Mouse (Mus musculus) embryonic facial prominence, embryonic 15.5 days (tissue): ENCODE measurements around the gene Slc4a8. TPM values are rescaled to one million over a fixed set of nuclear protein-coding genes. Genes with fewer than 3 reads are reported as not detected.
"Not testable (repeated sequence)": the region's sequence is repeated elsewhere in the genome, so short reads cannot be mapped to it uniquely, and the experiment has no call there.

Experiments used
- ATAC-seq: fragments of 200-750 bp; cut with Nextera tagmentation; 2 replicates; pipeline ENCODE4 v1.8.0; 2017; ENCODE audit warnings: low read depth, moderate TSS enrichment; ENCODE audit not compliant: insufficient number of reproducible peaks, low FRiP score, low TSS enrichment
- H3K27ac ChIP-seq: fragments of 300-500 bp; sonication (generic); replicated peaks from 2 replicates; pipeline ENCODE4 v1.5.1; 2015; ENCODE audit warnings: mild to moderate bottlenecking, inconsistent platforms
- H3K27me3 ChIP-seq: fragments of 300-500 bp; sonication (generic); 2 replicates; pipeline ENCODE4 v1.6.1; 2015; ENCODE audit warnings: inconsistent platforms
- H3K36me3 ChIP-seq: fragments of 300-500 bp; sonication (generic); 2 replicates; pipeline ENCODE4 v1.6.1; 2015; ENCODE audit warnings: mild to moderate bottlenecking, inconsistent platforms
- H3K4me1 ChIP-seq: fragments of 300-500 bp; sonication (generic); 2 replicates; pipeline ENCODE4 v1.6.1; 2015; ENCODE audit warnings: inconsistent platforms
- H3K4me2 ChIP-seq: fragments of 300-500 bp; sonication (generic); replicated peaks from 2 replicates; pipeline ENCODE4 v1.6.1; 2015; ENCODE audit warnings: mild to moderate bottlenecking, inconsistent platforms
- H3K4me3 ChIP-seq: fragments of 300-500 bp; sonication (generic); replicated peaks from 2 replicates; pipeline ENCODE4 v1.5.1; 2015; ENCODE audit warnings: mild to moderate bottlenecking, inconsistent platforms
- H3K9ac ChIP-seq: fragments of 300-500 bp; sonication (generic); 2 replicates; pipeline ENCODE4 v1.6.1; 2015; ENCODE audit warnings: inconsistent platforms
- H3K9me3 ChIP-seq: fragments of 300-500 bp; sonication (generic); replicated peaks from 2 replicates; pipeline ENCODE4 v1.6.1; 2016; ENCODE audit warnings: inconsistent platforms
- WGBS: fragments of 180-500 bp; shearing (Covaris S2); methylation state at CpG from one replicate; pipeline ENCODE4 v1.1.7; 2015; 5-methylcytosine and 5-hydroxymethylcytosine counted together
- polyA plus RNA-seq: library from polyadenylated mRNA; unstranded; fragments of >200 nt; fragmentation: Nextera tagmentation; extraction: Ambion mirVana; gene quantifications from 2 replicates; pipeline ENCODE4 v1.2.1, GENCODE M21; 2015

Slc4a8 gene
- polyA plus RNA-seq, 1 experiment from 2014 or later: 4.8 TPM

DNA sequence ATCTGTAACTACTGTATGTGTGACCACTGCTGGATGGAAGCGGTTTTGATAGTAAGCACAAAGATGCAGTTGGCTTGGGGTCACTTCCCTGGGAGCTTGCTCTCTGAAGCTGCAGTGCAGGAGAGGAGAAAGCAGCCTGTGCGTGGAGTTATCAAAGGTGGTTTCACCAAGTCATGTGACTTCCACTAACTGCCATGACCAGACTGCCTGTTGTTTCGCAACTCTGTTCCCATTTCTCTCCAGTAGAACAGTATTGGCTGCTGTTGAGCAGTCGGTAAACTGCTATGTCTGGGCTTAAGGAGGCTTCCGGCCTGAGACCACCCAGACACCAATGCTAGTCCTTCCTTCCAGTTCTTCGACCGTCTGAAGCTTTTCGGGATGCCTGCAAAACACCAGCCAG lies 48.7 kb downstream of the Slc4a8 start:
- no peaks in the 10 kb centered on the region; the same call in 1 of the 2 replicates for H3K27me3 ChIP-seq
- 82% methylated on average over 8 of the region's 8 CpGs for WGBS
- H3K36me3 ChIP-seq: no peaks in the 10 kb centered on the region
- H3K9me3 ChIP-seq: no peaks in the 10 kb centered on the region
- no peak overlapping the region for H3K27ac ChIP-seq
- peaks cover 19% of the 10 kb centered on the region for H3K4me1 ChIP-seq
- no peak overlapping the region for H3K4me2 ChIP-seq
- no peak overlapping the region for H3K9ac ChIP-seq
- no peak overlapping the region for H3K4me3 ChIP-seq
- no peak for ATAC-seq

DNA sequence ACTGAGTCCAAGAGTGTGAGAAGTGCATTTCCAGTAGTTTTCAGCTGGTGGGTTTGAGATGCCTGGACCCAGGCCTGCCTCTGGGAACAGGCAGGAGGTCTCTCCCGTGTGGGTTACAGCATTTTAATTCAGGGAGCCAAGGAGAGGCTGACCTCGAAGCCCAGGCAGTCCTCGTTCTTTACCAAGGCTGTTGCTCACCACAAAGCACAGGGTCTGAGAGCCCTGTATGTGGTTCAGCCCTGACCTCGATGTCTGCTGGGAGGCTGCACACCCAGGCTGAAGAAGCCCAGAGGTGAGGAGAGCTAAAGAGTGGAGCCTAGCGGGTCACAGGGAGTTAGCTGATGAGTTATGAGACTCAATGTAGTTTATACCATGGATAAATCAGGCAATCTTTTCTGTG lies 52.0 kb downstream of the Slc4a8 start:
- H3K27me3 ChIP-seq: no peaks in the 10 kb centered on the region; the same call in 1 of the 2 replicates
- no peak for ATAC-seq
- H3K36me3 ChIP-seq: no peaks in the 10 kb centered on the region
- no peak overlapping the region for H3K9ac ChIP-seq
- H3K4me3 ChIP-seq: no peak overlapping the region
- WGBS: 67% methylated on average over 5 of the region's 5 CpGs
- no peaks in the 10 kb centered on the region for H3K9me3 ChIP-seq
- no peak overlapping the region for H3K27ac ChIP-seq
- peaks cover 30% of the 10 kb centered on the region for H3K4me1 ChIP-seq
- H3K4me2 ChIP-seq: no peak overlapping the region

DNA sequence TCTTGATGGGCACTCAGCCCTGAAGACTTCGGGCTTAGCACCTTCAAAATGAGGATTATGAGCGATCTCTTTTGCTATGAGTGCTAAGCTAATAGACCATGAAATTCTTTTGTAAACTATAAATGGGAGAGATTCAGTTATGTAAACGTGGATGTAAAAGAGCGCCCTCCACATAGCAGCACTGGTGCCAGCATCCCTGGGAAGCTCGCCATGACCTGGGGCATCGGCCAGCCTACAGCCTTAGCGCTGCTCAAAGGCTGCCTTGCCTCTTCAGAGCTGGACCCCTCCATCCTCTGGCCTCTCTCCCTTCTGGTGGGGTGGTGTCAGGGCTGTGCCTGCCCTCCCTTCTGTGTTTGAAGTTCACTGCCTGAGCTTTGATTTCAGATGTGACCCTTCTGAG lies 52.5 kb downstream of the Slc4a8 start:
- Histone ChIP-seq H3K9ac (no peak overlapping the region), H3K4me1 (peaks cover 30% of the 10 kb centered on the region), H3K4me2 (no peak overlapping the region), H3K4me3 (no peak overlapping the region), H3K9me3 (no peaks in the 10 kb centered on the region), H3K27ac (no peak overlapping the region), H3K36me3 (no peaks in the 10 kb centered on the region), H3K27me3 (no peaks in the 10 kb centered on the region; the same call in 1 of the 2 replicates)
- WGBS: 44% methylated on average over 7 of the region's 7 CpGs
- no peak for ATAC-seq

DNA sequence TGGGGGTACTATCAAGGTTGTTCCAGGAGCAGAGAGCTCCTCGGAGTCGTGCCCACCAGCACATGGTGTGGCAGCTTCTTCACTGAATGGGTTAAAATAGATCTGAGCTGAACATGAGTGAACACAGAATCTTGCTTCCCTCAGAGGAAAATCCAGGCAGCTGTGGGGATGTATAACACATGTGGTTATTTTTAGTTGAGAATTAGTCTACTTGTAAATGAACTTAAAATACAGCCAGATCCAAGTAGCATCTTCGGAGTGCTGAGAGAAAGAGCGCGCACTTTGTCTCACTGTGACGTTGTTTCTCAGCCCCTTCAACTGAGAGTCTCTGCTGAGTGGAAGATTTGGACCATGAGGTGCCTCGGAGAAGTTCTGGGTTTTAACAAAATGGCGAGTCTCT lies 53.8 kb downstream of the Slc4a8 start:
- H3K9me3 ChIP-seq: no peaks in the 10 kb centered on the region
- no peaks in the 10 kb centered on the region; the same call in 1 of the 2 replicates for H3K27me3 ChIP-seq
- H3K9ac ChIP-seq: no peak overlapping the region
- H3K4me2 ChIP-seq: peak overlapping the region; percentile 24
- H3K4me3 ChIP-seq: no peak overlapping the region
- no peaks in the 10 kb centered on the region for H3K36me3 ChIP-seq
- WGBS: 41% methylated on average over 8 of the region's 8 CpGs
- peak overlapping the region; percentile 78 for H3K27ac ChIP-seq
- ATAC-seq: no peak
- peaks cover 30% of the 10 kb centered on the region for H3K4me1 ChIP-seq

DNA sequence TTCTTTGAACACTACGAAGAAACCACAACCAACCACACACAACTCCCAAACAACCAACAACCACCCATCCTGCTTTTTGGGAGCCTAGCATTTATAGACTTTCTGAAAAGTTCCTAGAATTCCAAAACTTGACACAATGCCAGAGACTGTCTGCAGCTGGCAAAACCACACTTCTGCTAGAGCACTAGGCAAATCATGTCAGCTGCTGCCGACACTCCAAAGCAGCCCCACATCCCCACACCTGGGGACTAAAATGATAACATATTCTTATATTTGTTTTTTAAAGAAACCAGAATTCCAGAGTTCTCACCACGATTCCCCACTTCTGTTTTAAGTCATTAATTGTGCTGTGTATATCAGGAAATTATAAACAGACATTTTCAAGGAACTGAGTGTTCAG lies 57.3 kb downstream of the Slc4a8 start:
- no peak overlapping the region for H3K4me2 ChIP-seq
- H3K4me1 ChIP-seq: peaks cover 25% of the 10 kb centered on the region
- WGBS: 68% methylated on average over 3 of the region's 3 CpGs
- no peaks in the 10 kb centered on the region for H3K9me3 ChIP-seq
- H3K27ac ChIP-seq: no peak overlapping the region
- no peak for ATAC-seq
- no peak overlapping the region for H3K4me3 ChIP-seq
- no peaks in the 10 kb centered on the region for H3K36me3 ChIP-seq
- H3K27me3 ChIP-seq: peaks cover 2% of the 10 kb centered on the region; the same call in 1 of the 2 replicates
- H3K9ac ChIP-seq: no peak overlapping the region

DNA sequence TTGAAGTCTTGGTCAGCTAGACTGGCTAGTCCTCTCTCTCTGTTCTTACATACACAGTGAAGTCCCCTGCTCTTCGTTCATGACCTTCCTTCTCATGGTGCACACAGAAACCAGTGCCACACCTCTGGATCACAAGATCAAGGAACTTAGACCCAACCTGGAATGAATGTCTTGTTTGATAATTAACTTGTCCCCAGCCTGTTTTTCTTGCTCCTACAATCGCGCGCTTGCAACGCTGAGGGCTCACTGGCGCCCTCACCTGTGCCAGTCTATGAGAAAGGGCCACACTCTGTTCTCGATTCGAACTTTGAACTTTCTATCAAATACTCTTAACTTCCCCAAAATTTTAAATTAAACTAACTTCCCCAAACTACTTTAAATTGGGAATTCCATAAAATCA lies 60.3 kb downstream of the Slc4a8 start:
- Histone ChIP-seq H3K9me3 (no peaks in the 10 kb centered on the region), H3K4me1 (peaks cover 13% of the 10 kb centered on the region), H3K4me2 (no peak overlapping the region), H3K27ac (no peak overlapping the region), H3K4me3 (no peak overlapping the region), H3K27me3 (peaks cover 20% of the 10 kb centered on the region), H3K9ac (no peak overlapping the region), H3K36me3 (no peaks in the 10 kb centered on the region)
- 58% methylated on average over 8 of the region's 8 CpGs for WGBS
- no peak for ATAC-seq

DNA sequence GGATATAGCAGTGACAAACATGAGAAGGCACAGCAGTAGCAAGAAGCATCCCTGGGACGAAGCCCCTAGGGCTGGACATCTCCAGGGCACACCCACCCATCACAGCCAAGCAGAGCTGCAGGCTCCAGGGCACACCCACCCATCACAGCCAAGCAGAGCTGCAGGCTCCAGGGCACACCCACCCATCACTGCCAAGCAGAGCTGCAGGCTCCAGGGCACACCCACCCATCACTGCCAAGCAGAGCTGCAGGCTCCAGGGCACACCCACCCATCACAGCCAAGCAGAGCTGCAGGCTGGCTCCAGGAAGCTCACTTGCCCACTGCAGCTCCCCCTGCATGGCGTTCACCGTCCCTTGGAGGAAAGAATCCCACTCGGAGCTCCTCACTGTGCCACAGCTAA lies 60.8 kb downstream of the Slc4a8 start:
- not testable (repeated sequence) for H3K4me3 ChIP-seq, H3K9me3 ChIP-seq, H3K36me3 ChIP-seq, ATAC-seq, H3K4me2 ChIP-seq, H3K27ac ChIP-seq, H3K9ac ChIP-seq
- H3K27me3 ChIP-seq: peaks cover 20% of the 10 kb centered on the region
- WGBS: 54% methylated on average over 4 of the region's 4 CpGs
- peaks cover 13% of the 10 kb centered on the region for H3K4me1 ChIP-seq

DNA sequence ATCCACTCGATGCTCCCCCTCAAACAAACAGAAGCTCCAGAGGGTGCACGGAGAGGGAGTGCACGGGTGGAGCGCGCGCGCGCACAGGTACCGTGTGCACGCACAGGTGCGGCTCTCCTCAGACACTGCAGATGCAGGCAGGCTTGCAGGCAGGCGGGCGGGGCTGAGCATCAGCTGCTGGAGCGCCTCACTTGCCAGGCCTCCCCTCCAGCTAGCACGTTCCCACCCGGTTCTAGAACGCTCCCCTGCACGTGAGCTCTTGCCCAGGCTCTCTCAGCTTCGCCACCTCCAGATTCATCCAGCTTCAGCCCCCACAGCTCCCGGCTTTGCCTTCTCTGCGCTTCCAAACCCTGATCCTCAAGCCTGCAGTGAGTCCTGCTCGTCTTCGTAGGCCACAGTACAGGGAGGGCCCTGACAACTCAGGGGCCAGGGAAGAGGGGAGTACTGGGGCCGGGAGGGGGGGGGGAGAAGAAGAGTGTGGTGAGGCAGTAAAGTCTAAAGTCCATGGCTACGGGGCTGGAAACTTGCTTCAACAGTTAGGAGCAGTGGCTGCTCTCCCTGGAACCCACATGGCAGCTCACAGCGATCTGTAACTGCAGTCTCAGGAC lies 63.8 kb downstream of the Slc4a8 start:
- WGBS: 10% methylated on average over 24 of the region's 26 CpGs
- no peak overlapping the region for H3K27ac ChIP-seq
- peak overlapping the region; percentile 28; the same call in 1 of the 2 replicates for H3K4me2 ChIP-seq
- peak; percentile 69; the same call in 1 of the 2 replicates for ATAC-seq
- peaks cover 13% of the 10 kb centered on the region for H3K4me1 ChIP-seq
- peaks cover 20% of the 10 kb centered on the region for H3K27me3 ChIP-seq
- H3K4me3 ChIP-seq: no peak overlapping the region
- H3K36me3 ChIP-seq: no peaks in the 10 kb centered on the region
- H3K9ac ChIP-seq: no peak overlapping the region
- H3K9me3 ChIP-seq: no peaks in the 10 kb centered on the region

DNA sequence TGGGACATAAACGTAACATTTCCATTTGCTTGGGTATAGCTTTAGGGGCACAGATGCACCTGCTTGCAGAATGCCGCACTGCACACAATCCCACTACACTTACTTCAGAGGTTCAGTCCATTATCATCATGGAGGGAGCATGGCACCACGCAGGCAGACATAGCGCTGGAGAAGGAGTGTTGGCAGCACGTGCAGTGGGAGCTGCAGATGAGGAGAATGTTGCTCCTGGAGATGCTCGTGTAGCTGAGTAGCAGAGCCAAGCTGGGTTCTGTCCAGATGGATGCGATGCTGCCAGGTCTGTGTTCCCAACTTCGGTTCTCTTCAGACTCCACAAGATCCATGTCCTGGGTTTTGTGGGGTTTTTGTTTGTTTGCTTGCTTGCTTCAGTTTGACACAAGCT lies 64.5 kb downstream of the Slc4a8 start:
- 85% methylated on average over 8 of the region's 8 CpGs for WGBS
- Histone ChIP-seq H3K27me3 (peaks cover 20% of the 10 kb centered on the region), H3K27ac (no peak overlapping the region)

DNA sequence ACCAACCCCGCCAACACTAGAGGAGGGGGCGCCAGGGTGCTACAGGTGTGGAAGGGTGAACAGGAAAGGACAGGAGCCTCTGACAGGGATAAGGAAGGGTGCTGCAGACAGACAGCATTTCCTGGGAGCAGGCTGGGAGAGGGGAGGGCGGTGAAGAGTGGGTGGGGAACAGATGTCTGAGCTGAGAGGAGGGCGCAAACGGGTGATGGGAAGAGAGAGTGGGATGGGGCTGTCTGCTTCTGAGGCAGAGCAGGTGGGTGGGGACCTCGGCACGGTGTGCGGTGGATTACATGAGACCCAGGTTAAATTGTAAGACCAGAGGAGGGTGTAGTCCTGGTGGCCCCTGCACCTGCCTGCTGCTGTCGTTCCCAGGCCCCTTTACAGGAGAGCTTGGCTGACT lies 68.2 kb downstream of the Slc4a8 start:
- Histone ChIP-seq H3K36me3 (no peaks in the 10 kb centered on the region), H3K9ac (no peak overlapping the region)
- 86% methylated on average over 9 of the region's 9 CpGs for WGBS

More for the DNA sequence above, 64.5 kb downstream of the Slc4a8 start:
- no peak overlapping the region for H3K9ac ChIP-seq
- H3K4me1 ChIP-seq: peaks cover 13% of the 10 kb centered on the region
- no peaks in the 10 kb centered on the region for H3K9me3 ChIP-seq
- ATAC-seq: no peak
- H3K4me3 ChIP-seq: no peak overlapping the region
- no peaks in the 10 kb centered on the region for H3K36me3 ChIP-seq
- H3K4me2 ChIP-seq: no peak overlapping the region

DNA sequence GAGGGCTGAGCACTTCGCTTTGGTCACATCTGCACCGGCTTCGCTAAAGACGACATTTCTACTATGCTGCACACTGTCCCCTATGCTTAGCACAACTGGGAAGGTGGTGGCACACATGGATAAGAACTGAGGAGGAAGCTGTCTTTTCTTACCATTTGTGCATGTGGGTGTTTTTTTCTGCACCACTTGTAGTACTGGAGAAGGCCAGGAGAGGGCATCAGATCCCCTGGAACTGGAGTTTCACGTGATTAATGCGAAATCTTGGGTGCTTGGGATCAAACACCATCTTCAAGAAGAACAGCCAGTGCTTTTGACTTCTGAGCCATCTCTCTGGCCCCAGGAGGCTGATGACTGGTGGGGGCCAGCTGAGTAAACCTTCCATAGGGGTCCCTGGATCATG lies 69.1 kb downstream of the Slc4a8 start:
- H3K36me3 ChIP-seq: no peaks in the 10 kb centered on the region

More for the DNA sequence above, 68.2 kb downstream of the Slc4a8 start:
- H3K9me3 ChIP-seq: no peaks in the 10 kb centered on the region
- peak; percentile 8; the same call in 1 of the 2 replicates for ATAC-seq
- H3K4me1 ChIP-seq: peaks cover 13% of the 10 kb centered on the region
- H3K27ac ChIP-seq: no peak overlapping the region
- no peak overlapping the region for H3K4me2 ChIP-seq
- H3K27me3 ChIP-seq: peaks cover 11% of the 10 kb centered on the region
- H3K4me3 ChIP-seq: no peak overlapping the region

DNA sequence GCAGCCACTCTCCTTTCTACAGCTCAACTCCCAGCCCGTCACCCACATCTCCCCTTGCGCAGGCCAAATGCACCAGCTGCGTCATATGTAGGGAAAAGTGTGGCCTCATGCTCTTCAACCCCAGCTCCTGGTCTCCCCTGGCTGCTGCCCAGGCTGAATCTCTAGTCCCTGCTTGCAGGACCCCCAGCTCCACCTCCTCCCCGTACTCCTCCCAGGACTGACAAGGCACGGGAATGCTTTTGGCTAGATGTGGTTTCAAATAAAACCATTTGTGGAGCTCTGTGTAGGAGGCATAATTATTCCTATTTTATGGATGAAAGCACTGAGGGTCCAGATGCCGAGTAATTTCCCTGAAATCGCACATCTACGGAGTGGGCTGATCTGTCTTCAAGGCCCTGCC lies 70.6 kb downstream of the Slc4a8 start:
- H3K9me3 ChIP-seq: no peaks in the 10 kb centered on the region
- WGBS: 69% methylated on average over 8 of the region's 8 CpGs
- H3K9ac ChIP-seq: no peak overlapping the region
- no peak overlapping the region for H3K4me2 ChIP-seq
- ATAC-seq: no peak
- H3K27ac ChIP-seq: no peak overlapping the region
- H3K36me3 ChIP-seq: no peaks in the 10 kb centered on the region
- peaks cover 5% of the 10 kb centered on the region for H3K4me1 ChIP-seq
- H3K4me3 ChIP-seq: no peak overlapping the region
- no peaks in the 10 kb centered on the region for H3K27me3 ChIP-seq

More for the DNA sequence above, 69.1 kb downstream of the Slc4a8 start:
- WGBS: 58% methylated on average over 6 of the region's 6 CpGs
- no peak overlapping the region for H3K4me3 ChIP-seq
- H3K4me1 ChIP-seq: peaks cover 5% of the 10 kb centered on the region
- ATAC-seq: no peak
- no peak overlapping the region for H3K4me2 ChIP-seq
- H3K27ac ChIP-seq: no peak overlapping the region
- no peaks in the 10 kb centered on the region for H3K9me3 ChIP-seq
- H3K27me3 ChIP-seq: peaks cover 5% of the 10 kb centered on the region
- no peak overlapping the region for H3K9ac ChIP-seq
